Mouse (Mus musculus) bone marrow macrophage, adult 2 months (primary cell): Measurements from ENCODE around the gene Gm20388.

Experiments used
- CTCF ChIP-seq: IDR thresholded peaks from 2 replicates; pipeline ENCODE4 v1.5.1; 2012; ENCODE audit warnings: low read depth, mild to moderate bottlenecking, low read length, moderate library complexity
- POLR2A ChIP-seq: IDR thresholded peaks from 2 replicates; pipeline ENCODE4 v1.6.1; 2012; ENCODE audit warnings: mild to moderate bottlenecking, low read depth, low read length, borderline replicate concordance

DNA sequence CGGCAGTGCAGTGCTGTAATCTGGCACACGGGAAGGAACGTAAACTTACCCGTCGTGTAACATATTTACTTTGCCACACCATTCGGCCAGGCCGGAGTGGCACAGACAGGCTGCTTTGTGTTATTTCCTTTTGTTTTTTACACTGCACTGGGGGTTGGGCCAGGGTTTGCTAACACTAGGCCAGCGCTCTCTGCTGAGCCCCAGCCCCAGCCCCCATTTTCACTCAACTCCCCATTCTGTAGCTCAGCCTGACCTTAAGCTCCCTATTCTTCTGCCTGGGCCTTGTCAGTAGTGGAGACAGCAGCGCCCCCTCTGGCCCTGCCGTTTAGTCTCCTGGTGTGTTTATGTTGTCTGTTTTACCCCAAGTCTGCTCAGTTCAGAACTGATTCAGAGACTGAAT, 4404.2 kb downstream of the Gm20388 start:
- no peak for TF ChIP-seq CTCF
- no peak for TF ChIP-seq POLR2A
